Mouse (Mus musculus): ENCODE results near the gene Ccdc57. TPM values are rescaled to one million over a fixed set of nuclear protein-coding genes. Genes with fewer than 3 reads are reported as not detected.
"Not testable (repeated sequence)": the region's sequence is repeated elsewhere in the genome, so short reads cannot be mapped to it uniquely, and the experiment has no call there.

Ccdc57 gene
- polyA plus RNA-seq, 1 experiment = 12.8 TPM

- DNase-seq (ENCODE audit: extremely low spot score in 1 of 2, low spot score in 1 of 2) = peak; percentile 86 to 99
Measured at GRCm38 (mm10) chr11:120795756-120796613, 136.7 kb downstream of the Ccdc57 start, which contains the start of gene Dus1l. Gene Dus1l (minus strand): TSS chr11:120796403.

DNA sequence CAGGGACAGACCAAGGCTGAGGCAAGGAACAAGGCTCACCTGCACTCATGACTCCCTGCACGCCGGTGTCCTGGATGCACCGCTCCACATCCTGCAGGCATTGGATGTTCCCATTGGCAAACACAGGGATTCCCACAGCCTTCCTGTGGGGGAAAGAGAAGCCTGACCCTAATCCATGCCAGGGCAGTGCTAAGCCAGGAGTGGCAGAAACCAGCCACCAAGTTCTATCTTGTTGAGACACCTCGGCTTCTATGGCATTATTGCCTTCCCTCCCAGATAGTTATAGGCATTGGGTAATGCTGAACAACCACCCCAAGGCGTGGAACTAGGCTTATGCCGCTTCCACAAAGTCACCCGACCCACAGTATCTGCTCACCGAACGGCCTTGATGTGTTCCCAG lies 140.0 kb downstream of the Ccdc57 start:
- DNase-seq (ENCODE audit: extremely low spot score in 1 of 2, low spot score in 1 of 2) = no peak

DNA sequence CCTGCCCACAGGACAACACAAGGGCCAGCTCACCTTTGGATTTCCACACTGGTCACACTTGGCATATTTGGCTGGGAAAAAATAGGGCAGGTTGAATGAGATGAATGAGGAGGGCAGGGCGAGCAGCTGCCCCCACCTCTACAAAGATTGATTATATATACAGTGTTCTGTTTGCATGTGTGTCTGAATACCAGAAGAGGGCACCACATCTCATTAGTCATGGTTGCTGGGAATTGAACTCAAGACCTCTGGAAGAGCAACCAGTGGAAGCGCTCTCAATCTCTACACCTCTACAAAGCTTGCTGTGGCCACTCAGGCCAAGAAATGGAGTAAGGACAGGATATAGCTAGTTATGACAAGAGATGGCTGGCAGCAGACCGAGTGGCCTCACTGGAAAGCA lies 142.9 kb downstream of the Ccdc57 start:
- no peak for DNase-seq (ENCODE audit: extremely low spot score in 1 of 2, low spot score in 1 of 2)

- no peak for DNase-seq (ENCODE audit: extremely low spot score in 1 of 2, low spot score in 1 of 2)
Measured at GRCm38 (mm10) chr11:120789355-120789754, 143.3 kb downstream of the Ccdc57 start.

DNA sequence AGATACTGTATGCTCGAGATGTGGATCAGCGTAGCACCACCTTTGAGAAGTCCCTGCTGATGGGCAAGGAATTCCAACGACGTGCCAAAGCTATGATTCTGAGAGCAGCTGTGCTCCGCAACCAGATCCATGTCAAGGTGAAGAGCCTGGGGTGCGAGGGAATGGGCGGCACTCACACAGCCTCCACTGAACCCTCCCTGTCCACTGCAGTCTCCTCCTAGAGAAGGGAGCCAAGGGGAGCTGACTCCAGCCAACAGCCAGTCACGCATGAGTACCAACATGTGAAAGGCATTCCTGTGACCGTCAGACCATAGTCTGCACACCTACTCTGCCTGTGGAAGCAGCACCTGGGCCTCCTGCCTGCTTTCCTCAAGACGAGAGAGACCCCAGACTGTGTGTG lies 144.2 kb downstream of the Ccdc57 start:
- not testable (repeated sequence) for DNase-seq (ENCODE audit: extremely low spot score in 1 of 2, low spot score in 1 of 2)

DNA sequence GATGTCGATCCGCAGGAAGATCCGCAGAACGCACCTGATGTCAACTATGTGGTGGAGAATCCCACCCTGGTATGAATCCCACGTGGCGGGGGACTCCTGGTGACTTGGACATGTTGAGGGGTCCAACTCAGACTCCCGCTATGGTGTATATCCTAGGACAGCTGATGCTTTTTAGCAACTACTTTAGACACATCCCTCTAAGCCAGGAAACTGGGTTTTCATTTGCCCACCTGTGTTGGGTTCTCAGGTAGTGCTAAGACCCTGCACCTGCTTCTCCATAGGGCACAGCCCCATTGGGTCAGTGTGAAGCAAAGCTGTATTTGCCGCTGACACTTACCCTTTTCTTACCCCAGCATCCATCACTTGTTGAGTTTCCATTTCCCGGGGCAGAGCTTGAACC lies 147.5 kb downstream of the Ccdc57 start:
- no peak for DNase-seq (ENCODE audit: extremely low spot score in 1 of 2, low spot score in 1 of 2)

DNA sequence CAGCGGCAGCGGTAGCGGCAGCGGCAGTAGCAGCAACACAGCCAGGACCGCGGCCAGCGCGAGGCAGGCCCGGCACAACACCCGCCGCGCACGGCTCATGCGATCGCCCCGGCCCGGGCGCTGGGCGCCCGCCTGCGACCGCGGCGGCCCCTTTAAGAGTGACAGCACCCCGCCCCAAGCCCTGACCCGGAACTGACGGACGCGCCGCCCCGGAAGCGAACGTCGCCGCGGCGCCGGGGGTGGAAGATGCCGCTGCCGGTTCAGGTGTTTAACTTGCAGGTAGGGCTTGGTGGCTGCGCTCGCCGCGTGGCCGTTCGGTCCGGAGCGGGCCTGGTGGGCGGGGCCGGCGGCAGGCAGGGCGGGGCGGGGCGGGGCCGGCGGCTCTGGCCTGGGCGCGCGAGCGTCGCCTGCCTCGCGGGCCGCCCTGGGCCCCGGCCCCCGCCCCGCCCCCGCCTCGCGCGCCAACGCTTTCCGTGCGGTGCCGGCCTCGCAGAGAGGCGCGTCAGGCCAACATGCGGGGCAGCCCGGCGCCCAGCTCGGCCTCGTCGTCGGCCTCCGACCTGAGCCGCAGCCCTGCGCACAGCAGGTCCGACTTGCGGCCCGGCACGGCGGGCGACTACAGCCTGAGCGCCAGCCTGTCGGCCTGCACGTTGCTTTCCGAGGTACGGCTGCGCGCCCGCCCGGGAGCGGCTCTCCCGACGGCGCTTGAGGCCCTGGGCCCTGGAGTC lies 148.4 kb downstream of the Ccdc57 start, which contains the start of the genes Rfng and Gps1:
Rfng (minus strand) TSS at position 144 of the 728 bp plus-strand sequence.
Gps1 (plus strand) TSS at position 209 of the 728 bp plus-strand sequence.
- peak in 1 of 2 experiments; percentile 81 for DNase-seq (ENCODE audit: extremely low spot score in 1 of 2, low spot score in 1 of 2)

DNA sequence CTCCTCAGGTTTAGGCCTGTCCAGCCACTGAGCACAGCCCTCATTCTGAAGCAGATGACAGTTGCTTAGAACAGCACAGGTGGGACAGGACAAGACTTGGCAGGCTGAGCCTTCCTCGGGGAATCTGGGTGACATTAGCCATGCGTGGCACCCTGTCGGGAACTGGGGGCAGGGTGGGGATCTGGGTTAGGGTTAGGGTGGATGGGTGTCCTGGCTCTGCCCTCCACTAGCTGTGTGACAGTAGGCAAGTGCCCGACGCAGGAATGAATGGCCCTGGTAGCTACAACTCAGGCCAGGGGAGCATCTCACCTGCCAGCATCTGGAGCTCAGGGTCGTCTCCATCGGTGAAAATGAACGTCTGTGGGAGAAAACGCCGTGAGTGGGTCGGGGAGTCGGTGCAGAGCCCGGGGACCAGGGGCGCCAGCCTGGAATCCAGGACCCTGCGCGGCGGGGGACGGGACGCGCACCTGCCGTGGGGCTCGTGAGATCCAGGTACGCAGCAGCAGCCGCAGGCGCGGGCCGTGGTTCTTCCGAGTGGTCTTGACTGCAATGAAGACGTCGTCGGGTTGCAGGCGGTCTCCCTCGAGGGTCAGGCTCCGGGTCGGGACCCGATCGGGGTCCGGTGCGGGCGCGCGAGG lies 149.1 kb downstream of the Ccdc57 start:
- no peak for DNase-seq (ENCODE audit: extremely low spot score in 1 of 2, low spot score in 1 of 2)

GRCm38 (mm10) chr11:120781361-120781760 lies 151.3 kb downstream of the Ccdc57 start:
- DNase-seq (ENCODE audit: extremely low spot score in 1 of 2, low spot score in 1 of 2) = not testable (repeated sequence)

- DNase-seq (ENCODE audit: extremely low spot score in 1 of 2, low spot score in 1 of 2) = no peak
Measured at GRCm38 (mm10) chr11:120779876-120780275, 152.8 kb downstream of the Ccdc57 start.

DNA sequence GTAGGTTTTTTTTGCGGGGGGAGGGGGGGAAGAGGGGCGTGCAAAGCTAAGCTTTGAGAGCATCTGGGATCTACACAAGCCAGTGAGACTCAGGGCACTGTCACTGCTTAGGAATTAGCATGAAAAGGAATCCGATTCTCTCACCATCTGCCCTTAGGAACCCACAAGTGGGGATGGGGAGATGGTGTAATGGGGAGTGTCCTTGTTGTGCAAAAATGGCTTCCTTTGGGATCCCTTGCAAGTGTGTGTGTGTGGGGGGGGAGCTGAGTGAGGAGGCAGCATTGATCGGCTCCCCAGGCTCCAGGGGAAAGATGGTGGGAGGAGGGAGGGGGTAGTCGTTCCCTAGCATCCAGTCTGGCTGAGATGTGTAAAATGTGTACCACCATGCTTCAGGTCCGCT lies 155.5 kb downstream of the Ccdc57 start:
- DNase-seq (ENCODE audit: extremely low spot score in 1 of 2, low spot score in 1 of 2) = no peak

Other genes with a start within 250 kb of the Ccdc57 start
- gene Cenpx, start 219.1 kb downstream of the Ccdc57 start, polyA plus RNA-seq (2012; rRNA removed) = 34.0 and 37.4 TPM in 2 replicates
- gene Lrrc45, start 218.9 kb downstream of the Ccdc57 start, polyA plus RNA-seq (2012; rRNA removed) = 111 and 130 TPM in 2 replicates
- 65.0 and 73.7 TPM in 2 replicates for gene Rac3, start 211.4 kb downstream of the Ccdc57 start, polyA plus RNA-seq (2012; rRNA removed)
- 24.2 and 25.6 TPM in 2 replicates for gene Dcxr, start 205.6 kb downstream of the Ccdc57 start, polyA plus RNA-seq (2012; rRNA removed)
- gene Cbr2, start 200.8 kb downstream of the Ccdc57 start, polyA plus RNA-seq (2012; rRNA removed) = 5.0 and 17.1 TPM in 2 replicates
- 1.3 and 2.2 TPM in 2 replicates for gene Hmga1b, start 170.1 kb downstream of the Ccdc57 start, polyA plus RNA-seq (2012; rRNA removed)
- gene Rfng, start 148.7 kb downstream of the Ccdc57 start, polyA plus RNA-seq (2012; rRNA removed) = 88.6 and 97.4 TPM in 2 replicates
- gene Gps1, start 148.6 kb downstream of the Ccdc57 start, polyA plus RNA-seq (2012; rRNA removed) = 222 and 229 TPM in 2 replicates
- gene Dus1l, start 136.5 kb downstream of the Ccdc57 start, polyA plus RNA-seq (2012; rRNA removed) = 45.1 and 45.7 TPM in 2 replicates
- 271 and 272 TPM in 2 replicates for gene Fasn, start 108.3 kb downstream of the Ccdc57 start, polyA plus RNA-seq (2012; rRNA removed)
- gene Slc16a3, start 15.6 kb upstream of the Ccdc57 start, polyA plus RNA-seq (2012; rRNA removed) = 3.2 and 3.9 TPM in 2 replicates
- gene Csnk1d, start 58.5 kb upstream of the Ccdc57 start, polyA plus RNA-seq (2012; rRNA removed) = 103 and 105 TPM in 2 replicates
- 1.5 and 1.8 TPM in 2 replicates for gene Cd7, start 106.5 kb upstream of the Ccdc57 start, polyA plus RNA-seq (2012; rRNA removed)
- gene Sectm1b, start 130.7 kb upstream of the Ccdc57 start, polyA plus RNA-seq (2012; rRNA removed) = not detected in 2 replicates
- 0.08 TPM in 1 of 2 replicates, not detected in the other for gene Sectm1a, start 148.3 kb upstream of the Ccdc57 start, polyA plus RNA-seq (2012; rRNA removed)
- not detected in 2 replicates for gene Tex19.2, start 185.8 kb upstream of the Ccdc57 start, polyA plus RNA-seq (2012; rRNA removed)
- 0.04 and 0.13 TPM in 2 replicates for gene Tex19.1, start 213.3 kb upstream of the Ccdc57 start, polyA plus RNA-seq (2012; rRNA removed)
- gene Uts2r, start 227.4 kb upstream of the Ccdc57 start, polyA plus RNA-seq (2012; rRNA removed) = 0.10 and 0.11 TPM in 2 replicates

Measured in frontal cortex, adult 2 months (tissue).